Comparison of ENCODE assay signal across 11 mouse cellular contexts in the genomic region with DNA sequence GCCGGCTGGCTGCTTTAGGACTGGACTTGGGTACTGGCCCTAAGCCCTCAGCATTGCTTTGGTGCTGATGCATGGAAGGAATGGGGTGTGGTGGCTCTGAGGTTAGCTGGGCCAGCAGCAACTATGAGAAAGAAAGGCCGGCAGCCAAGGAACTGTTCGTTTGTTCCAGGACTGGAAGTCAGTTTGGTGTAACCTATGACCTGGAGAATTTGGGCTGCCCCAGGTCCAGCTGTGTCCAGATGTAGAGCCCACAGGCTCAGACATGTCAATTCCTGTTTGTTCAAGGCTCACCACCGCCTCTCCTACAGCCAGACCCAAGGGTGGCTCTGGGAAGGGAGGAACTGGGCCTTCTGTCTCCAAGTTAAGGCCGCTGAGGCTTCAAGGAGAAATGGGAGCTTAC. TPM values are rescaled to one million over a fixed set of nuclear protein-coding genes. Genes with fewer than 3 reads are reported as not detected.
DNase-seq lines count a peak whose midpoint lies in the region; ATAC-seq lines count a peak whose summit lies in the region.
"Had no signal": no experiment of that assay in that cellular context is flagged by ENCODE, and none has a peak within 500 bp of the region (broad histone marks: within the 10 kb centered on the region; RNA-seq: fewer than 3 reads in every experiment).

No protein-coding gene starts in this region.

- peaks cover 12% of the 10 kb centered on the region for H3K4me1 ChIP-seq in heart, embryonic 11.5 days (ENCODE audit: control insufficient read depth, insufficient read depth, low read length)

- no peak overlapping the region for H3K4me2 ChIP-seq in heart, embryonic 11.5 days
- H3K4me2 ChIP-seq: embryonic facial prominence, embryonic 13.5 days; liver, embryonic 11.5 days had no signal

- no peaks in the 10 kb centered on the region for H3K36me3 ChIP-seq in heart, embryonic 11.5 days (ENCODE audit: control insufficient read depth, insufficient read depth, low read length)
- H3K36me3 ChIP-seq: embryonic facial prominence, embryonic 13.5 days had no signal

- ATAC-seq in heart, embryonic 11.5 days (replicated peaks; ENCODE audit: insufficient number of reproducible peaks, low FRiP score, low TSS enrichment) = no peak
- no peak for ATAC-seq in granulocyte monocyte progenitor cell, adult 5-6 weeks (replicated peaks; ENCODE audit: poor library complexity, severe bottlenecking)

- peak; percentile 99 for DNase-seq in heart, adult 11 months
- peak; percentile 43 to 49 for DNase-seq in gastrocnemius, postnatal 36 days
- DNase-seq in kidney, postnatal 10 days = peak; percentile 58
- peak; percentile 25 for DNase-seq in ovary, postnatal 36 days (ENCODE audit: low spot score)
- no peak for DNase-seq in thymus, postnatal 36 days
- DNase-seq in retina, postnatal 1 day = no peak
- DNase-seq: midbrain, embryonic 14.5 days had no signal

- intact Hi-C loops in gastrocnemius, postnatal 36 days (cut with DNase I) = no loop called here

- H3K9ac ChIP-seq in heart, embryonic 11.5 days (ENCODE audit: low read depth, low read length) = no peak overlapping the region
- H3K9ac ChIP-seq: embryonic facial prominence, embryonic 13.5 days had no signal

- H3K4me3 ChIP-seq in heart, embryonic 11.5 days (ENCODE audit: low read depth, low read length) = no peak overlapping the region
- H3K4me3 ChIP-seq: embryonic facial prominence, embryonic 13.5 days had no signal

- WGBS in heart, embryonic 11.5 days (ENCODE audit: insufficient replicate concordance) = 66% methylated on average over 5 of the region's 5 CpGs

- H3K27me3 ChIP-seq in heart, embryonic 11.5 days (ENCODE audit: control insufficient read depth, insufficient read depth, low read length) = no peaks in the 10 kb centered on the region
- H3K27me3 ChIP-seq: embryonic facial prominence, embryonic 13.5 days had no signal

- H3K9me3 ChIP-seq in heart, embryonic 11.5 days (replicated peaks; ENCODE audit: control insufficient read depth, low read length) = no peaks in the 10 kb centered on the region
- H3K9me3 ChIP-seq: embryonic facial prominence, embryonic 13.5 days had no signal

- H3K27ac ChIP-seq in heart, embryonic 11.5 days (ENCODE audit: low read depth, low read length) = no peak overlapping the region
- H3K27ac ChIP-seq: embryonic facial prominence, embryonic 13.5 days had no signal

RNA-seq across cellular contexts. Expression of a gene that starts 38.3 kb away (rescaled TPM):
- 0.55 and 1.1 TPM in 2 replicates for polyA plus RNA-seq in heart, embryonic 11.5 days (2014; fragmentation: Nextera tagmentation; extraction: Ambion mirVana)
- 10 to 100 TPM; 16.1 to 19.9 TPM for total RNA-seq in gastrocnemius, postnatal 36 days (2021)
- not detected in 2 replicates for total RNA-seq in granulocyte monocyte progenitor cell, adult 5-6 weeks (2014; fragmentation: Nextera tagmentation)
- not detected in 2 replicates for total RNA-seq in granulocyte monocyte progenitor cell, adult 5-6 weeks (2017)

RNA-seq across cellular contexts. Expression of a gene that starts 51.7 kb away (rescaled TPM):
- 0.21 and 1.0 TPM in 2 replicates for polyA plus RNA-seq in heart, embryonic 11.5 days (2014; fragmentation: Nextera tagmentation; extraction: Ambion mirVana)
- total RNA-seq in gastrocnemius, postnatal 36 days (2021) = not detected
- total RNA-seq in granulocyte monocyte progenitor cell, adult 5-6 weeks (2014; fragmentation: Nextera tagmentation) = 1.2 TPM in 1 of 2 replicates, not detected in the other
- not detected in 2 replicates for total RNA-seq in granulocyte monocyte progenitor cell, adult 5-6 weeks (2017)

Comparison
In these comparisons a context has a peak if more than half of its experiments do, and no peak if none do; other contexts are left out.
1. DNase-seq: peak in heart, adult 11 months (single experiment), gastrocnemius, postnatal 36 days (2 of 2), kidney, postnatal 10 days (single experiment) and ovary, postnatal 36 days (single experiment); none in thymus, postnatal 36 days (0 of 2) and retina, postnatal 1 day (single experiment).
2. RNA of a gene that starts 38.3 kb away (total RNA-seq): 16.1 to 19.9 TPM in gastrocnemius, postnatal 36 days; not detected in granulocyte monocyte progenitor cell, adult 5-6 weeks; every median in the first group is over 10 times any median in the second.